Comparison of ENCODE assay signal across 8 mouse cellular contexts in genomic region chr9:51008841-51009655, GRCm38 (mm10). TPM values are rescaled to one million over a fixed set of nuclear protein-coding genes. Genes with fewer than 3 reads are reported as not detected.
DNase-seq lines count a peak whose midpoint lies in the region; ATAC-seq and TF ChIP-seq lines count a peak whose summit lies in the region.

Gene Sik2, minus strand, starts transcription at chr9:51009073.

- peak; percentile 83 for ATAC-seq in activated CD4-positive, CD25-positive, alpha-beta regulatory T cell, adult 4 months
- peak; percentile 93 for ATAC-seq in megakaryocyte-erythroid progenitor cell, adult 5-6 weeks (replicated peaks; ENCODE audit: low FRiP score, low TSS enrichment, poor library complexity, severe bottlenecking)

- H3K4me3 ChIP-seq in cortical plate, adult 2 months (ENCODE audit: insufficient read depth, low read length), result peak within 1 kb of the TSS; percentile 67

- peak; percentile 92 for DNase-seq in gastrocnemius, postnatal 10 days
- peak; percentile 95 for DNase-seq in induced T-regulatory cell, adult 2 months (ENCODE audit: low read depth)
- DNase-seq in left cerebral cortex, postnatal 10 days (ENCODE audit: extremely low spot score in 1 of 2, low spot score in 2 of 2), result peak; percentile 79 to 95
- DNase-seq in right cerebral cortex, postnatal 25 days, result peak; percentile 87
- peak; percentile 93 to 94 for DNase-seq in urinary bladder, postnatal 4 days (ENCODE audit: low spot score in 2 of 2)

- H3K27ac ChIP-seq in cortical plate, adult 2 months (ENCODE audit: insufficient read depth, low read length), result peak within 1 kb of the TSS; percentile 99

- peak; percentile 73 for TF ChIP-seq POLR2A in cortical plate, adult 2 months (IDR thresholded peaks at IDR 0.05; ENCODE audit: extremely low read depth, insufficient read depth, low read length)

- H3K4me1 ChIP-seq in cortical plate, adult 2 months (ENCODE audit: control insufficient read depth, insufficient read depth, low read length), result no peaks in the 10 kb centered on the region; the same call in 1 of the 2 replicates

- intact Hi-C loops in left cerebral cortex, postnatal 10 days (cut with DNase I), result loop anchor here (1.0 to 5.0 kb wide), 3 partner anchors 112 to 160 kb away; no protein-coding TSS in a partner anchor

- peak; percentile 59 for TF ChIP-seq CTCF in cortical plate, adult 2 months (IDR thresholded peaks at IDR 0.05; ENCODE audit: extremely low read depth, insufficient read depth, low read length)

RNA-seq across cellular contexts. Expression of gene Sik2, which starts in this region (rescaled TPM):
- polyA plus RNA-seq in activated CD4-positive, CD25-positive, alpha-beta regulatory T cell, adult 4 months (2017; shearing (Covaris generic)), result 10 to 100 TPM; 14.4 to 18.7 TPM
- 20.0 and 21.6 TPM in 2 replicates for polyA plus RNA-seq in cortical plate, adult 2 months (2012; rRNA removed)
- 10 to 100 TPM; 15.4 to 16.6 TPM for total RNA-seq in gastrocnemius, postnatal 10 days (2021)
- 10 to 100 TPM; 48.8 to 49.8 TPM for total RNA-seq in left cerebral cortex, postnatal 10 days (2021)
- total RNA-seq in megakaryocyte-erythroid progenitor cell, adult 5-6 weeks (2014; fragmentation: Nextera tagmentation), result 28.4 and 41.0 TPM in 2 replicates
- 10.6 and 13.2 TPM in 2 replicates for total RNA-seq in megakaryocyte-erythroid progenitor cell, adult 5-6 weeks (2017)

Comparison
In these comparisons a context has a peak if more than half of its experiments do, and no peak if none do; other contexts are left out.
1. Peak in every context shown above with its lines: DNase-seq, ATAC-seq, H3K4me3 ChIP-seq and H3K27ac ChIP-seq.